Mouse (Mus musculus) liver, adult 2 months (tissue): ENCODE measurements around the gene Luzp1. TPM values are rescaled to one million over a fixed set of nuclear protein-coding genes. Genes with fewer than 3 reads are reported as not detected.

ENCODE experiments used
- DNase-seq: peaks from one replicate; pipeline ENCODE4 v3.0.0-alpha.2; 2011; ENCODE audit warnings: low read depth, low spot score; ENCODE audit errors: extremely low read depth
- H3K27ac ChIP-seq: fragments of 200-500 bp; replicated peaks from 2 replicates; pipeline ENCODE4 v1.5.1; 2012; ENCODE audit warnings: low read depth, mild to moderate bottlenecking, control low read depth, inconsistent platforms, low read length; ENCODE audit not compliant: insufficient read depth
- H3K27me3 ChIP-seq: fragments of 200-500 bp; 2 replicates; pipeline ENCODE4 v1.6.1; 2012; ENCODE audit warnings: mild to moderate bottlenecking, moderate library complexity, low read length, inconsistent platforms; ENCODE audit not compliant: control insufficient read depth, insufficient read depth
- H3K36me3 ChIP-seq: fragments of 200-500 bp; 2 replicates; pipeline ENCODE4 v1.6.1; 2012; ENCODE audit warnings: low read length, inconsistent platforms; ENCODE audit not compliant: control insufficient read depth, insufficient read depth
- H3K4me1 ChIP-seq: fragments of 200-500 bp; 2 replicates; pipeline ENCODE4 v1.6.1; 2011; ENCODE audit warnings: low read length; ENCODE audit not compliant: control insufficient read depth, insufficient read depth
- H3K4me3 ChIP-seq: fragments of 200-500 bp; 2 replicates; pipeline ENCODE4 v1.5.1; 2011; ENCODE audit warnings: low read depth, mild to moderate bottlenecking, control low read depth, low read length, moderate library complexity; ENCODE audit not compliant: insufficient read depth
- H3K79me2 ChIP-seq: fragments of 200-500 bp; 2 replicates; pipeline ENCODE4 v1.6.1; 2012; ENCODE audit warnings: inconsistent platforms, mild to moderate bottlenecking, low read length, moderate library complexity; ENCODE audit not compliant: control insufficient read depth, insufficient read depth
- H3K9ac ChIP-seq: fragments of 200-500 bp; 2 replicates; pipeline ENCODE4 v1.6.1; 2012; ENCODE audit warnings: low read depth, mild to moderate bottlenecking, control low read depth, inconsistent platforms, low read length
- CTCF ChIP-seq: fragments of 200-500 bp; IDR thresholded peaks from 2 replicates; pipeline ENCODE4 v1.5.1; 2011; ENCODE audit warnings: low read depth, low read length, control low read depth
- POLR2A ChIP-seq: fragments of 200-500 bp; IDR thresholded peaks from 2 replicates; pipeline ENCODE4 v1.6.1; 2011; ENCODE audit warnings: low read length, control low read depth; ENCODE audit not compliant: insufficient read depth; ENCODE audit errors: extremely low read depth
- WGBS: fragments of 180-500 bp; shearing (Covaris S2); methylation state at CpG from one replicate; pipeline ENCODE4 v1.1.7; 2018; 5-methylcytosine and 5-hydroxymethylcytosine counted together
- polyA plus RNA-seq: library from polyadenylated mRNA; depleted of rRNA; stranded (reverse); fragments of >200 nt; gene quantifications from 2 replicates; pipeline ENCODE4 v1.2.3, GENCODE M21; 2012
- total RNA-seq: library from RNA; depleted of rRNA; stranded (reverse); fragments of >200 nt; gene quantifications from 2 replicates; pipeline ENCODE4 v1.2.3, GENCODE M21; 2014

Luzp1 gene
- total and polyA plus RNA-seq, 2 experiments = 3.3 to 6.8 TPM

DNA sequence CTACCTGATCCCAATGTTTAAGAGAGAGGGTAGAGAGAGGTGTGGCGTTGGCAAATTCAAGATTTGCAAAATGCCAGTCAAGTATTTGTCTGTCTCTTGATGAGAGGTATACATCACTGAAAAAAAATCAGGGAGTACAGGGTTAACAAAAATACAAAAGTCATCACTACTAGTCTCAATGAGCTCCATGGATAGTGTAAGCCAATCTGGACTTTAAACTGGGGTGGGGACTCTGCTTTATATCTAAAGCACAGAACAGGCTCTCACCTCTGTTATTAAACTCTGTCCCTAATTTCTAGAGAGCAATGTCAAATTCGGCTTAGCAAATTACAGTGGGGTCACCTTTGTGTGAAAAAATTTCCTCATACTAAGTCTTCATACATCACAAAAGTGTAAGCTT, 88.1 kb downstream of the Luzp1 start:
- no peaks in the 10 kb centered on the region for H3K27me3 ChIP-seq
- DNase-seq = no peak
- no peak overlapping the region for H3K4me3 ChIP-seq
- H3K27ac ChIP-seq = no peak overlapping the region
- no peaks in the 10 kb centered on the region for H3K4me1 ChIP-seq
- TF ChIP-seq POLR2A (no peak), CTCF (no peak)
- 77% methylated on average over 2 of the region's 2 CpGs for WGBS
- no peaks in the 10 kb centered on the region; the same call in 1 of the 2 replicates for H3K79me2 ChIP-seq
- peaks cover 60% of the 10 kb centered on the region for H3K36me3 ChIP-seq
- H3K9ac ChIP-seq = no peak overlapping the region

DNA sequence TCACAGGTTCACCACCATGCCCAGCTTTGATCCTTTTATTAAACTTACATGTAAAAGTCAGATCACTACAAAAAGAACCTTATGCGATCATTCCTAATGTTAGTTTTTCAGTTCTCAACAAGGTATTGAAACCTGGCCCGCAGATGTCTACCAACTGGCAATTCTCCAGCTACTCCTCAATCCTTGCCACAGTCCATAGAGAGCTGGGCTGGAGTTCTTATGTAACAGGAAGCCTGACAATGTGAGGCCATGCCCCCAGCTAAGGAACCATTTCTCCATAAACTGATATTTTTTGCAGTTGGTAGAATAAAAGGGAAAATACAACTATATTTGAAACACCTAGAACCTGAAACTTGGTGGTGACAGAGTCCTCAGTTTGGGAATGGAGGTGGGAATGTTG, 90.1 kb downstream of the Luzp1 start:
- Histone ChIP-seq H3K4me1 (no peaks in the 10 kb centered on the region), H3K79me2 (no peaks in the 10 kb centered on the region; the same call in 1 of the 2 replicates), H3K9ac (no peak overlapping the region), H3K27ac (no peak overlapping the region), H3K36me3 (peaks cover 50% of the 10 kb centered on the region), H3K4me3 (no peak overlapping the region), H3K27me3 (no peaks in the 10 kb centered on the region)
- no peak for DNase-seq
- no peak for TF ChIP-seq CTCF
- no peak for TF ChIP-seq POLR2A
- whole genome bisulfite sequencing = 58% methylated on average over 2 of the region's 2 CpGs

DNA sequence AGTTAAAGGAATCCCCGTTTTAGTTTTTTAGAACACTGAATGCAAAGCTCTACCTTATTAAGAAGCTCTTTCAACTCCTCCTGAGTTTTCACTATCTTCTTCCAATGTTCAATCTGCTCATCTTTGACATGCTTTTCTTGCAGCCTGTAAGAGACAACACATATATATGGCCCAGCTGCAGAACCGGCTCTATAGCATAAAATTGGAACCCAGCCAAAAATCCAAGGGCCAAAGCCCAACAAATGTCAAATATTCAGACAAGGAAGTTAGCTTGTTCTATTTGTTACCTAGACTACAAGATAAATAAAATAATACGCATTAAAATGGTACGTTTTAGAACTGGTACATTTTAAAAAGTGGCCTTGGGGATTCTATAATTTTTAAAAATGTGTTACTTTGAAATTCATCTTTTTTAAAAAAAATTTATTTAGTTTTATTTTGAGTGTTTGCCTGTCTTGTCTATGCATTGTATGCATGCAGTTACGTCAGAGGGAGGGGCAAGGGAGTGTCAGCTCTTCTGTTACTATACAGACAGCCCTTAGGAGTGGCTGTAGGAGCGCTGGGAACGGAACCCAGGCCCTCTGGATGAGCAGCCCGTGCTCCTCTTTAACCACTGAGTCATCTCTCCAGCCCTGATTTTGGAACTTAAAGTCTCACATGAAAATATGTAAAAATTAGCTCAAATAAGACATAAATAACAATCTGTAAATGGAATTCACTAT, 90.9 kb downstream of the Luzp1 start:
- Histone ChIP-seq H3K36me3 (peaks cover 47% of the 10 kb centered on the region), H3K79me2 (no peaks in the 10 kb centered on the region; the same call in 1 of the 2 replicates), H3K27me3 (no peaks in the 10 kb centered on the region), H3K27ac (no peak overlapping the region), H3K4me1 (no peaks in the 10 kb centered on the region), H3K4me3 (no peak overlapping the region), H3K9ac (no peak overlapping the region)
- TF ChIP-seq POLR2A (no peak), CTCF (no peak)
- WGBS = 85% methylated on average over 8 of the region's 8 CpGs
- no peak for DNase-seq

DNA sequence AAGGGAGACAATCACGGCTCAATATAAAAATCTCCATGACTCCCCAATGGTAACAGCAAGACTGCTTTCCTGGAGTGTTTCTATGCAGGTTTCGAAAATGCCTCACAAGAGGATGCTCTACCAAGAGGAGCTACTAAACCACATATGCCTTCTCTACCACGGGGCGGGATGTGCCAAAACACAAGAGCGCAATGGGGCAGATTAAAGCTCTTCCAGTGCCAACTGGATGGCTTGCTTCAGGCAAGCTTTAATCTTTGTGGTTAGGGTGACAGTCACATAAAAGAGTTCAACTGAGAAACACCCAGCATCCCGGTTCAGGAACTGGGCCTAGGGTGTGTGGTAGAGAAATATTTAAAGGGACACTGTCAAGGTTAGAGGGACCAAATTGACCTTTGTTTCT, 93.2 kb downstream of the Luzp1 start:
- Histone ChIP-seq H3K79me2 (peaks cover 3% of the 10 kb centered on the region; the same call in 1 of the 2 replicates), H3K4me1 (no peaks in the 10 kb centered on the region), H3K36me3 (peaks cover 45% of the 10 kb centered on the region), H3K4me3 (no peak overlapping the region), H3K9ac (no peak overlapping the region), H3K27ac (no peak overlapping the region), H3K27me3 (no peaks in the 10 kb centered on the region)
- WGBS = 87% methylated on average over 6 of the region's 6 CpGs
- no peak for DNase-seq
- no peak for TF ChIP-seq POLR2A

DNA sequence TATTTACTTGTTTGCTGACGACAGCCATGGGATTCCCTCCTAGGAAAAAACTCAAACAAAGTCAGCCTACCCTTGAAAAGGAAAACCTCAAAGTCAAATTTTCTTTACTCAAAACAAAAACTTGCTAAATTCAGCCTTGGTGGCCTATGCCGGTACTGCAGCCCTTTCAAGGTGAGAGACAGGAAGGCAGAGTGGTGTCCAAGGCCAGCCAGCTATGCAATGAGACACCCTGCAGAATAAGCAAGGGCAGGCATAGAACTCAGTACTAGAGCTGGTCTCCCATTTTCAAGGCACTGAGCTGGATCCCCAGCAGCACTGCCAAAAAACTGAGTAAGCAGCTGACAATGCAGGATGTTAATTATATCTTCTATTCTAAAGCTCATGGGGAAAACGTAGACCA, 99.1 kb downstream of the Luzp1 start:
- Histone ChIP-seq H3K27me3 (no peaks in the 10 kb centered on the region), H3K9ac (no peak overlapping the region), H3K4me3 (no peak overlapping the region), H3K4me1 (no peaks in the 10 kb centered on the region), H3K27ac (no peak overlapping the region), H3K36me3 (peaks cover 45% of the 10 kb centered on the region), H3K79me2 (peaks cover 3% of the 10 kb centered on the region; the same call in 1 of the 2 replicates)
- no peak for DNase-seq
- WGBS = 88% methylated on average over 3 of the region's 3 CpGs
- no peak for TF ChIP-seq POLR2A
- TF ChIP-seq CTCF = no peak

DNA sequence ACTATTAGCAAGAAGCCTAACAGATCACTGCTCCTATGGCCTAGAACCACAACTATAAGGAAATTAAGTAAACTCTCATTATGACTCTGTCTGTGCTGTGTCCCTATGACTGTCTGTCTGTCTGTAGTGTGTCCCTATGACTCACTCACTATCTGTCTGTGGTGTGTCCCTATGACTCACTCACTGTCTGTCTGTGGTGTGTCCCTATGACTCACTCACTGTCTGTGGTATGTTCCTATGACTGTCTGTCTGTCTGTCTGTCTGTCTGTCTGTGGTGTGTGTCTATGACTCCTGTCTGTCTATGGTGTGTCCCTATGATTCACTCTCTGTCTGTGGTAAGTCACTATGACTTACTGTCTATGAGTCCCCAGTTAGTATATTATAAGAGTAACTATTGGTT, 100.4 kb downstream of the Luzp1 start:
- Histone ChIP-seq H3K27ac (no peak overlapping the region), H3K27me3 (no peaks in the 10 kb centered on the region), H3K4me3 (no peak overlapping the region), H3K36me3 (peaks cover 44% of the 10 kb centered on the region), H3K9ac (no peak overlapping the region), H3K4me1 (no peaks in the 10 kb centered on the region), H3K79me2 (peaks cover 3% of the 10 kb centered on the region; the same call in 1 of the 2 replicates)
- no peak for TF ChIP-seq POLR2A
- no peak for TF ChIP-seq CTCF
- no peak for DNase-seq
